22 mouse cellular contexts compared by ENCODE assay signal in genomic region chr11:76445459-76445858, GRCm38 (mm10). TPM values are rescaled to one million over a fixed set of nuclear protein-coding genes. Genes with fewer than 3 reads are reported as not detected.
DNase-seq lines count a peak whose midpoint lies in the region; ATAC-seq and TF ChIP-seq lines count a peak whose summit lies in the region.
"Had no signal": no experiment of that assay in that cellular context is flagged by ENCODE, and none has a peak within 500 bp of the region (broad histone marks: within the 10 kb centered on the region; RNA-seq: fewer than 3 reads in every experiment).

No protein-coding gene starts in this region.

- TF ChIP-seq CTCF in hindbrain, postnatal 0 days (IDR thresholded peaks at IDR 0.05; ENCODE audit: low read depth), result no peak

- peak overlapping the region; percentile 65 for H3K27ac ChIP-seq in hindbrain, embryonic 10.5 days
- H3K27ac ChIP-seq in hindbrain, postnatal 0 days, result no peak overlapping the region
- H3K27ac ChIP-seq in embryonic facial prominence, embryonic 15.5 days (replicated peaks), result 0 out of 2 replicates have a peak overlapping the region, but pooled peaks have one; percentile 29
- H3K27ac ChIP-seq: liver, embryonic 15.5 days; neural tube, embryonic 15.5 days had no signal

- 34% methylated on average over 8 of the region's 8 CpGs for WGBS in hindbrain, embryonic 10.5 days
- 46% methylated on average over 8 of the region's 8 CpGs for WGBS in hindbrain, postnatal 0 days
- WGBS in embryonic facial prominence, embryonic 15.5 days, result 32% methylated on average over 8 of the region's 8 CpGs

- H3K4me2 ChIP-seq in hindbrain, postnatal 0 days (ENCODE audit: low read depth, low read length), result no peak overlapping the region
- no peak overlapping the region for H3K4me2 ChIP-seq in embryonic facial prominence, embryonic 15.5 days (replicated peaks)
- H3K4me2 ChIP-seq: neural tube, embryonic 15.5 days had no signal

- H3K4me1 ChIP-seq in hindbrain, embryonic 10.5 days (replicated peaks), result peaks cover 75% of the 10 kb centered on the region
- peaks cover 21% of the 10 kb centered on the region for H3K4me1 ChIP-seq in hindbrain, postnatal 0 days (ENCODE audit: insufficient read depth, low read length)
- H3K4me1 ChIP-seq in embryonic facial prominence, embryonic 15.5 days, result peaks cover 52% of the 10 kb centered on the region

- no peaks in the 10 kb centered on the region for H3K9me3 ChIP-seq in hindbrain, embryonic 10.5 days
- no peaks in the 10 kb centered on the region for H3K9me3 ChIP-seq in hindbrain, postnatal 0 days (ENCODE audit: low read length)
- H3K9me3 ChIP-seq in embryonic facial prominence, embryonic 15.5 days (replicated peaks), result no peaks in the 10 kb centered on the region
- H3K9me3 ChIP-seq: heart, embryonic 12.5 days; liver, embryonic 15.5 days; megakaryocyte, embryonic 14.5 days; neural tube, embryonic 15.5 days had no signal

- H3K27me3 ChIP-seq in hindbrain, embryonic 10.5 days (ENCODE audit: insufficient read depth, poor library complexity, severe bottlenecking), result peaks cover 30% of the 10 kb centered on the region
- H3K27me3 ChIP-seq in hindbrain, postnatal 0 days (ENCODE audit: insufficient read depth, low read length), result no peaks in the 10 kb centered on the region
- no peaks in the 10 kb centered on the region for H3K27me3 ChIP-seq in embryonic facial prominence, embryonic 15.5 days
- H3K27me3 ChIP-seq: heart, embryonic 12.5 days; liver, embryonic 15.5 days; neural tube, embryonic 15.5 days had no signal

- DNase-seq in hindbrain, embryonic 10.5 days (ENCODE audit: low spot score), result peak; percentile 43
- DNase-seq in hindbrain, postnatal 0 days (ENCODE audit: low spot score), result no peak
- peak; percentile 70 for DNase-seq in embryo, embryonic 11 days
- peak; percentile 52 for DNase-seq in mesoderm, embryonic 11.5 days (ENCODE audit: low read depth, low spot score)
- DNase-seq in thymus, postnatal 25 days, result no peak
- no peak for DNase-seq in lung, postnatal 4 days
- DNase-seq: adrenal gland, postnatal 14 days; B cell, adult 2 months; cerebellum, adult 8-10 months; gastrocnemius, postnatal 14 days; heart, postnatal 36 days; kidney, adult 9 months; kidney, postnatal 4 days; lung, postnatal 10 days; retina, postnatal 1 day; right cerebral cortex, postnatal 4 days; thymus, postnatal 36 days had no signal

- ATAC-seq in hindbrain, postnatal 0 days, result no peak; the same call in 1 of the 2 replicates
- ATAC-seq in embryonic facial prominence, embryonic 15.5 days (ENCODE audit: insufficient number of reproducible peaks, low FRiP score, low TSS enrichment, low read depth), result no peak

- peaks cover 37% of the 10 kb centered on the region for H3K36me3 ChIP-seq in hindbrain, embryonic 10.5 days
- peaks cover 18% of the 10 kb centered on the region for H3K36me3 ChIP-seq in hindbrain, postnatal 0 days (ENCODE audit: insufficient read depth, low read length)
- H3K36me3 ChIP-seq in embryonic facial prominence, embryonic 15.5 days, result peaks cover 16% of the 10 kb centered on the region
- H3K36me3 ChIP-seq: liver, embryonic 15.5 days had no signal

- no peak overlapping the region for H3K9ac ChIP-seq in hindbrain, postnatal 0 days (replicated peaks; ENCODE audit: low read length)
- no peak overlapping the region for H3K9ac ChIP-seq in embryonic facial prominence, embryonic 15.5 days
- H3K9ac ChIP-seq: heart, embryonic 12.5 days; liver, embryonic 15.5 days; neural tube, embryonic 15.5 days had no signal

- H3K4me3 ChIP-seq in hindbrain, embryonic 10.5 days, result no peak overlapping the region
- no peak overlapping the region for H3K4me3 ChIP-seq in hindbrain, postnatal 0 days (ENCODE audit: low read length)
- H3K4me3 ChIP-seq in embryonic facial prominence, embryonic 15.5 days (replicated peaks), result no peak overlapping the region
- H3K4me3 ChIP-seq: heart, embryonic 12.5 days; liver, embryonic 15.5 days; megakaryocyte, embryonic 14.5 days; neural tube, embryonic 15.5 days had no signal

RNA-seq across cellular contexts. Expression of gene Timm22, which starts 38.7 kb away (rescaled TPM):
- 123 and 148 TPM in 2 replicates for polyA plus RNA-seq in hindbrain, embryonic 10.5 days (2016; fragmentation: Nextera tagmentation; extraction: Ambion mirVana)
- total RNA-seq in hindbrain, postnatal 0 days (2014; rRNA removed), result 49.8 and 112 TPM in 2 replicates
- polyA plus RNA-seq in hindbrain, postnatal 0 days (2015; fragmentation: Nextera tagmentation; extraction: Ambion mirVana), result 104 and 106 TPM in 2 replicates
- 101 and 106 TPM in 2 replicates for polyA plus RNA-seq in embryonic facial prominence, embryonic 15.5 days (2015; fragmentation: Nextera tagmentation; extraction: Ambion mirVana)

RNA-seq across cellular contexts. Expression of gene Nxn, which starts 46.5 kb away (rescaled TPM):
- polyA plus RNA-seq in hindbrain, embryonic 10.5 days (2016; fragmentation: Nextera tagmentation; extraction: Ambion mirVana), result 45.3 and 46.6 TPM in 2 replicates
- 36.6 and 41.3 TPM in 2 replicates for total RNA-seq in hindbrain, postnatal 0 days (2014; rRNA removed)
- 21.2 and 22.3 TPM in 2 replicates for polyA plus RNA-seq in hindbrain, postnatal 0 days (2015; fragmentation: Nextera tagmentation; extraction: Ambion mirVana)
- polyA plus RNA-seq in embryonic facial prominence, embryonic 15.5 days (2015; fragmentation: Nextera tagmentation; extraction: Ambion mirVana), result 72.1 and 74.8 TPM in 2 replicates

Comparison
In these comparisons a context has a peak if more than half of its experiments do, and no peak if none do; other contexts are left out.
1. DNase-seq: peak in hindbrain, embryonic 10.5 days (single experiment), embryo, embryonic 11 days (single experiment) and mesoderm, embryonic 11.5 days (single experiment); none in hindbrain, postnatal 0 days (single experiment), thymus, postnatal 25 days (single experiment) and lung, postnatal 4 days (0 of 2).